Mouse (Mus musculus): Measurements from ENCODE around the gene Htra3. TPM values are rescaled to one million over a fixed set of nuclear protein-coding genes. Genes with fewer than 3 reads are reported as not detected.

Htra3 gene
- total RNA-seq, 1 experiment, result 0.71 TPM

DNA sequence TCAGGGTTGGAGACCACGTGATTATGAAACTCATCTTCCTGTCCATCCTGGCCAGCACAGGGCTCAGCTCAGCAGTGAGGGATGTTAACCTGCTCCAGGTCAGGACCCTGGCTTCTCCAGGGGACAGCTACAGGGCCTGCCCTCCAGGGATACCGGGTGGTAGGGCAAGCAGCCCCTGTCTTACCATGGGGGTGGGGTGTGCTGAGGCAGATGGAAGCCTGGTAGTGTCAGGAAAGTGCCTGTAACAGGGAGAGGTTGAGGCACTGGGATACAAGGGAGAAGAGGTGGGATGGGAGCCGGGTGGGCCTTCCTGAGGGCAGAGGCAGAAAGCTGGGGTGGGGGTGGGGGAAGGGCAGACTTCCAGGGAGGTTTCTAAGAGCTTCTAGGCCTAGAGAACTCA, 27.3 kb downstream of the Htra3 start:
- H3K4me3 ChIP-seq (ENCODE audit: insufficient read depth in 1 of 2, low read depth in 1 of 2, low read length in 2 of 2, poor library complexity in 1 of 2, severe bottlenecking in 1 of 2), result no peak overlapping the region
- H3K9ac ChIP-seq (ENCODE audit: insufficient read depth, low read depth, low read length, poor library complexity, severe bottlenecking), result no peak overlapping the region
- in situ Hi-C loops (cut with MboI; ENCODE audit: low sequenced_read_pairs in 2 of 2, unreplicated experiment in 2 of 2), result no loop called here
- no peaks in the 10 kb centered on the region for H3K36me3 ChIP-seq (ENCODE audit: control insufficient read depth, insufficient read depth, low read length, poor library complexity, severe bottlenecking)
- DNase-seq (ENCODE audit: low read depth, low spot score), result no peak
- TF ChIP-seq HCFC1 (IDR thresholded peaks at IDR 0.05; ENCODE audit: borderline replicate concordance, insufficient read depth, low read length) (no peak), ZC3H11A (IDR thresholded peaks at IDR 0.05; ENCODE audit: borderline replicate concordance, low read depth, low read length) (no peak), ZNF384 (IDR thresholded peaks at IDR 0.05; ENCODE audit: low read depth, low read length) (no peak)
- H3K4me1 ChIP-seq (ENCODE audit: control insufficient read depth in 2 of 2, insufficient read depth in 2 of 2, low read length in 2 of 2, poor library complexity in 1 of 2), result no peaks in the 10 kb centered on the region
- no peak overlapping the region for H3K27ac ChIP-seq (ENCODE audit: insufficient read depth, low read depth, low read length, poor library complexity, severe bottlenecking)
- H3K9me3 ChIP-seq (ENCODE audit: control insufficient read depth, insufficient read depth, low read depth, low read length), result no peaks in the 10 kb centered on the region

DNA sequence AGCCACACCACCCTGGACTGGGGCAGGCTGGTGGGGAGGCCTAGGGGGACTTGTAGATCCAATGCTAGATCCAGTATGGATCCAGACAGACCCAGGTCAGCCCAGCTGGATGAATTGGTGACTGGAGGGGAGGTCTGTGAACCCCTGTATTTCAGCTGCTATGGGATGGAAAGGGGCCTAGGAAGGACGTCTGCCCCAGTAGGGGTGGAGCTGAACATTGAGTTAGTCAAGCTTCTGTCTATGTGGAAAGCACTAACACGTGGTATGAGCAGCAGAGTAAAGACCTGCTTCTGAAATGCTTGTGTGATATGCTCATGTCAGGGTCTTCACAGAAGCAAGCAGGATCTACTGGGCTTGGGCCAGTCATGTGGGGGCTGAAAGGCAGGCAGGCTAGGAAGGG, 31.4 kb downstream of the Htra3 start:
- no peak for DNase-seq (ENCODE audit: low read depth, low spot score)
- in situ Hi-C loops (cut with MboI; ENCODE audit: low sequenced_read_pairs in 2 of 2, unreplicated experiment in 2 of 2), result no loop called here
- H3K27ac ChIP-seq (ENCODE audit: insufficient read depth, low read depth, low read length, poor library complexity, severe bottlenecking), result no peak overlapping the region

DNA sequence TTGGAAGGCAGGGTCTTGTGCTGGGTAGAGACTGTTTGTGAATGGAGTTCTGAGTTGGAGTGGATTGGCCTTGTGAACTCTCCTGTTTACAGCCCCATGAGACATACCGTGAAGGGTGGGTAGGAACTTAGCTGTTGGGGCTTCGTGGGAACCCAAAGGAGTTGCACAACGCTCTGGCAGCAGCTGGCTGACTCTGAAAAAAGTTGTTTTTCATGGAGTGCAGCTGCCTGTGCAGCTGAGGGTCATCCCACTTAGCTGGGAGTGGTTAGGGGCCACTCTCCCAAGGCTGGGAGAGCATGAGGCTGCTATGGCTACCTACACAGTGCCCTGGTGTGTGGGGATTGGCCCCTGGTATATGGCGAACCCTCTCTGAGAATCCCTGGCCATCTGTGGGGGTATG, 32.0 kb downstream of the Htra3 start:
- no peaks in the 10 kb centered on the region for H3K36me3 ChIP-seq (ENCODE audit: control insufficient read depth, insufficient read depth, low read length, poor library complexity, severe bottlenecking)
- no peak overlapping the region for H3K4me3 ChIP-seq (ENCODE audit: insufficient read depth in 1 of 2, low read depth in 1 of 2, low read length in 2 of 2, poor library complexity in 1 of 2, severe bottlenecking in 1 of 2)
- DNase-seq (ENCODE audit: low read depth, low spot score), result no peak
- H3K9ac ChIP-seq (ENCODE audit: insufficient read depth, low read depth, low read length, poor library complexity, severe bottlenecking), result no peak overlapping the region
- no peaks in the 10 kb centered on the region for H3K9me3 ChIP-seq (ENCODE audit: control insufficient read depth, insufficient read depth, low read depth, low read length)
- in situ Hi-C loops (cut with MboI; ENCODE audit: low sequenced_read_pairs in 2 of 2, unreplicated experiment in 2 of 2), result no loop called here
- no peak for TF ChIP-seq ZC3H11A (IDR thresholded peaks at IDR 0.05; ENCODE audit: borderline replicate concordance, low read depth, low read length)
- TF ChIP-seq HCFC1 (IDR thresholded peaks at IDR 0.05; ENCODE audit: borderline replicate concordance, insufficient read depth, low read length), result no peak
- TF ChIP-seq MAFK (IDR thresholded peaks at IDR 0.05; ENCODE audit: insufficient read depth, low read depth, low read length), result no peak
- TF ChIP-seq CHD2 (IDR thresholded peaks at IDR 0.05; ENCODE audit: low read depth, low read length), result no peak
- no peak for TF ChIP-seq ZNF384 (IDR thresholded peaks at IDR 0.05; ENCODE audit: low read depth, low read length)
- H3K4me1 ChIP-seq (ENCODE audit: control insufficient read depth in 2 of 2, insufficient read depth in 2 of 2, low read length in 2 of 2, poor library complexity in 1 of 2), result no peaks in the 10 kb centered on the region
- H3K27ac ChIP-seq (ENCODE audit: insufficient read depth, low read depth, low read length, poor library complexity, severe bottlenecking), result no peak overlapping the region

More for the DNA sequence above, 31.4 kb downstream of the Htra3 start:
- Histone ChIP-seq H3K4me3 (ENCODE audit: insufficient read depth in 1 of 2, low read depth in 1 of 2, low read length in 2 of 2, poor library complexity in 1 of 2, severe bottlenecking in 1 of 2) (no peak overlapping the region), H3K9me3 (ENCODE audit: control insufficient read depth, insufficient read depth, low read depth, low read length) (no peaks in the 10 kb centered on the region), H3K4me1 (ENCODE audit: control insufficient read depth in 2 of 2, insufficient read depth in 2 of 2, low read length in 2 of 2, poor library complexity in 1 of 2) (no peaks in the 10 kb centered on the region), H3K9ac (ENCODE audit: insufficient read depth, low read depth, low read length, poor library complexity, severe bottlenecking) (no peak overlapping the region), H3K36me3 (ENCODE audit: control insufficient read depth, insufficient read depth, low read length, poor library complexity, severe bottlenecking) (no peaks in the 10 kb centered on the region)
- TF ChIP-seq ZC3H11A (IDR thresholded peaks at IDR 0.05; ENCODE audit: borderline replicate concordance, low read depth, low read length) (no peak), MAFK (IDR thresholded peaks at IDR 0.05; ENCODE audit: insufficient read depth, low read depth, low read length) (no peak), CHD2 (IDR thresholded peaks at IDR 0.05; ENCODE audit: low read depth, low read length) (no peak), HCFC1 (IDR thresholded peaks at IDR 0.05; ENCODE audit: borderline replicate concordance, insufficient read depth, low read length) (no peak), ZNF384 (IDR thresholded peaks at IDR 0.05; ENCODE audit: low read depth, low read length) (no peak)

DNA sequence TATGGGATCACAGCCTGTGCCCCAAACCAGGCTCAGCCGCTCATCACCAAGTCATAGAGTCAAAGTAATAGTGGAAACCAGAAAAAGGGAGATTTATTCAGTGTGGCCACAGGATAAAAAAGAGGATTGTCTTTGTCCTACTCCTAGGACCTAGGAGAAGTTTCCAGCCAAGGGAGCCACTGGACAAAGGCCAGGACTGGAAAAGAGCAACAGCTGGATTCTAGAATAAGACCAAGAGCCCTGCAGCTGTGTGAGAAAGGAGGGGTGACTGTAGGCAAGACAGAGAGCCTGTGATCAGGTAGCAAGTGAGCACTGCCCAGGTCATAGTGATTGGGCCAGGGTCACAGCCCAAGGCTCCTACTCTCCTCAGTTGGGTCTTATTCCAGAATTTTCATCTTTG, 32.7 kb downstream of the Htra3 start:
- H3K4me3 ChIP-seq (ENCODE audit: insufficient read depth in 1 of 2, low read depth in 1 of 2, low read length in 2 of 2, poor library complexity in 1 of 2, severe bottlenecking in 1 of 2), result no peak overlapping the region
- H3K4me1 ChIP-seq (ENCODE audit: control insufficient read depth in 2 of 2, insufficient read depth in 2 of 2, low read length in 2 of 2, poor library complexity in 1 of 2), result no peaks in the 10 kb centered on the region
- H3K36me3 ChIP-seq (ENCODE audit: control insufficient read depth, insufficient read depth, low read length, poor library complexity, severe bottlenecking), result no peaks in the 10 kb centered on the region
- H3K9ac ChIP-seq (ENCODE audit: insufficient read depth, low read depth, low read length, poor library complexity, severe bottlenecking), result no peak overlapping the region
- DNase-seq (ENCODE audit: low read depth, low spot score), result no peak
- TF ChIP-seq HCFC1 (IDR thresholded peaks at IDR 0.05; ENCODE audit: borderline replicate concordance, insufficient read depth, low read length) (no peak), MAFK (IDR thresholded peaks at IDR 0.05; ENCODE audit: insufficient read depth, low read depth, low read length) (no peak), CHD2 (IDR thresholded peaks at IDR 0.05; ENCODE audit: low read depth, low read length) (no peak), ZC3H11A (IDR thresholded peaks at IDR 0.05; ENCODE audit: borderline replicate concordance, low read depth, low read length) (no peak), ZNF384 (IDR thresholded peaks at IDR 0.05; ENCODE audit: low read depth, low read length) (no peak)
- in situ Hi-C loops (cut with MboI; ENCODE audit: low sequenced_read_pairs in 2 of 2, unreplicated experiment in 2 of 2), result no loop called here
- H3K9me3 ChIP-seq (ENCODE audit: control insufficient read depth, insufficient read depth, low read depth, low read length), result no peaks in the 10 kb centered on the region
- no peak overlapping the region for H3K27ac ChIP-seq (ENCODE audit: insufficient read depth, low read depth, low read length, poor library complexity, severe bottlenecking)

DNA sequence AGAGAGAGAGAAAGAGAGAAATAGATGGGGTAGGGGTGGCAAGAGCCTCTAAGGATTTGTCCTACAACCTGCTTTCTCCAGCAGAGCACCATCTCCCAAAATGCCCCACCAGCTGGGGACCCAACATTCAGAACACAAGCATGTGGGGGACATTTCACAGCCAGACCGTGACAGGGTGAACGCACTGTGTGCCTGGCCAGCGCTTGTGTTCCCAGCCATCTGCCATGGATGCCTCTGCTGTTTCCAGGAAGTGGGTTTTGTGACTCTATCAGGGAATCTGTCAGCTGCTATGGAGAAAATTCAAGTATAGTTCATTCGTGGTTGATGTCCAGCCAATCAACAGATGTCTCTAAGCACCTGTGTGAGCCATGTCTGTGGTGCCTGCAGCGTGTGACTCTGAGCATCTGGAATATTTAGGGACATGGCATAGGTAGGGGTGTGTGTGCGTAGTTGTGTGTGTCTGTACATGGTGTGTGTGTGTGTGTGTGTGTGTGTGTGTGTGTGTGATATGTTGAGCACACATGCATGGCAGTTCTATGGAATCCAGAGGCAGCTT, 33.6 kb downstream of the Htra3 start:
- no peak for DNase-seq (ENCODE audit: low read depth, low spot score)
- Histone ChIP-seq H3K27ac (ENCODE audit: insufficient read depth, low read depth, low read length, poor library complexity, severe bottlenecking) (no peak overlapping the region), H3K9ac (ENCODE audit: insufficient read depth, low read depth, low read length, poor library complexity, severe bottlenecking) (no peak overlapping the region), H3K4me3 (ENCODE audit: insufficient read depth in 1 of 2, low read depth in 1 of 2, low read length in 2 of 2, poor library complexity in 1 of 2, severe bottlenecking in 1 of 2) (no peak overlapping the region), H3K9me3 (ENCODE audit: control insufficient read depth, insufficient read depth, low read depth, low read length) (no peaks in the 10 kb centered on the region), H3K36me3 (ENCODE audit: control insufficient read depth, insufficient read depth, low read length, poor library complexity, severe bottlenecking) (no peaks in the 10 kb centered on the region), H3K4me1 (ENCODE audit: control insufficient read depth in 2 of 2, insufficient read depth in 2 of 2, low read length in 2 of 2, poor library complexity in 1 of 2) (no peaks in the 10 kb centered on the region)
- TF ChIP-seq CHD2 (IDR thresholded peaks at IDR 0.05; ENCODE audit: low read depth, low read length) (no peak), MAFK (IDR thresholded peaks at IDR 0.05; ENCODE audit: insufficient read depth, low read depth, low read length) (no peak), ZC3H11A (IDR thresholded peaks at IDR 0.05; ENCODE audit: borderline replicate concordance, low read depth, low read length) (no peak), HCFC1 (IDR thresholded peaks at IDR 0.05; ENCODE audit: borderline replicate concordance, insufficient read depth, low read length) (no peak), ZNF384 (IDR thresholded peaks at IDR 0.05; ENCODE audit: low read depth, low read length) (no peak)
- in situ Hi-C loops (cut with MboI; ENCODE audit: low sequenced_read_pairs in 2 of 2, unreplicated experiment in 2 of 2), result no loop called here
